Mouse (Mus musculus) cortical plate, adult 2 months (tissue): ENCODE results near the gene Rfk. TPM values are rescaled to one million over a fixed set of nuclear protein-coding genes. Genes with fewer than 3 reads are reported as not detected.

Experiments
- H3K27ac ChIP-seq: fragments of 200-500 bp; 2 replicates; pipeline ENCODE4 v1.5.1; 2012; ENCODE audit warnings: low read length, control low read depth, inconsistent platforms; ENCODE audit not compliant: insufficient read depth
- H3K4me1 ChIP-seq: fragments of 200-500 bp; 2 replicates; pipeline ENCODE4 v1.6.1; 2011; ENCODE audit warnings: low read length; ENCODE audit not compliant: control insufficient read depth, insufficient read depth
- H3K4me3 ChIP-seq: fragments of 200-500 bp; 2 replicates; pipeline ENCODE4 v1.5.1; 2011; ENCODE audit warnings: mild to moderate bottlenecking, low read length, control low read depth; ENCODE audit not compliant: insufficient read depth
- CTCF ChIP-seq: fragments of 200-500 bp; IDR thresholded peaks from 2 replicates; pipeline ENCODE4 v1.5.1; 2011; ENCODE audit warnings: mild to moderate bottlenecking, control low read depth, low read length; ENCODE audit not compliant: insufficient read depth; ENCODE audit errors: extremely low read depth
- POLR2A ChIP-seq: fragments of 200-500 bp; IDR thresholded peaks from 2 replicates; pipeline ENCODE4 v1.6.1; 2011; ENCODE audit warnings: mild to moderate bottlenecking, low read length, control low read depth; ENCODE audit not compliant: insufficient read depth; ENCODE audit errors: extremely low read depth
- polyA plus RNA-seq: library from polyadenylated mRNA; depleted of rRNA; stranded (reverse); fragments of >200 nt; gene quantifications from 2 replicates; pipeline ENCODE4 v1.2.3, GENCODE M21; 2012

Gene Rfk
- polyA plus RNA-seq, 1 experiment, result 54.2 TPM

GRCm38 (mm10) chr19:17356932-17357331 is 36.9 kb upstream of the Rfk start:
- no peaks in the 10 kb centered on the region for H3K4me1 ChIP-seq
- no peak overlapping the region for H3K27ac ChIP-seq
- TF ChIP-seq POLR2A (no peak), CTCF (no peak)
- H3K4me3 ChIP-seq, result no peak overlapping the region

GRCm38 (mm10) chr19:17357391-17357790 is 36.5 kb upstream of the Rfk start:
- H3K4me1 ChIP-seq, result no peaks in the 10 kb centered on the region
- H3K4me3 ChIP-seq, result no peak overlapping the region
- TF ChIP-seq POLR2A (no peak), CTCF (no peak)
- no peak overlapping the region for H3K27ac ChIP-seq

- TF ChIP-seq POLR2A (no peak), CTCF (no peak)
- Histone ChIP-seq H3K27ac (no peak overlapping the region), H3K4me1 (no peaks in the 10 kb centered on the region), H3K4me3 (no peak overlapping the region)
These were observed 34.4 kb upstream of the Rfk start for GRCm38 (mm10) chr19:17359315-17359890.

- no peaks in the 10 kb centered on the region for H3K4me1 ChIP-seq
- H3K4me3 ChIP-seq, result no peak overlapping the region
- TF ChIP-seq CTCF (no peak), POLR2A (no peak)
- H3K27ac ChIP-seq, result no peak overlapping the region
These were observed 32.7 kb upstream of the Rfk start for GRCm38 (mm10) chr19:17361181-17361580.

GRCm38 (mm10) chr19:17364741-17365140 is 29.1 kb upstream of the Rfk start:
- TF ChIP-seq CTCF, result peak; percentile 63
- no peak for TF ChIP-seq POLR2A
- no peak overlapping the region for H3K4me3 ChIP-seq
- H3K4me1 ChIP-seq, result no peaks in the 10 kb centered on the region
- H3K27ac ChIP-seq, result no peak overlapping the region

GRCm38 (mm10) chr19:17366364-17367090 is 27.3 kb upstream of the Rfk start:
- TF ChIP-seq POLR2A (no peak), CTCF (no peak)
- no peak overlapping the region for H3K27ac ChIP-seq
- H3K4me3 ChIP-seq, result no peak overlapping the region
- H3K4me1 ChIP-seq, result no peaks in the 10 kb centered on the region

- TF ChIP-seq POLR2A (no peak), CTCF (no peak)
These were observed 25.3 kb upstream of the Rfk start for GRCm38 (mm10) chr19:17368557-17368956.

GRCm38 (mm10) chr19:17369581-17369980 is 24.3 kb upstream of the Rfk start:
- H3K27ac ChIP-seq, result no peak overlapping the region
- no peak for TF ChIP-seq CTCF
- TF ChIP-seq POLR2A, result no peak
- H3K4me1 ChIP-seq, result no peaks in the 10 kb centered on the region
- no peak overlapping the region for H3K4me3 ChIP-seq

More at GRCm38 (mm10) chr19:17368557-17368956, 25.3 kb upstream of the Rfk start:
- no peak overlapping the region for H3K27ac ChIP-seq
- H3K4me3 ChIP-seq, result no peak overlapping the region
- H3K4me1 ChIP-seq, result no peaks in the 10 kb centered on the region

- Histone ChIP-seq H3K4me3 (no peak within 1 kb of the TSS), H3K27ac (no peak within 1 kb of the TSS), H3K4me1 (no peaks in the 10 kb centered on the region)
- no peak for TF ChIP-seq CTCF
- TF ChIP-seq POLR2A, result no peak
These were observed 21.1 kb upstream of the Rfk start, which contains the start of gene Gcnt1 for GRCm38 (mm10) chr19:17372701-17373100. Gene Gcnt1 (minus strand): TSS chr19:17372844.

- Histone ChIP-seq H3K27ac (no peak overlapping the region), H3K4me3 (no peak overlapping the region), H3K4me1 (peaks cover 2% of the 10 kb centered on the region; the same call in 1 of the 2 replicates)
- TF ChIP-seq POLR2A (no peak), CTCF (no peak)
These were observed 15.0 kb upstream of the Rfk start for GRCm38 (mm10) chr19:17378845-17379244.
